Mouse (Mus musculus): ENCODE results near the gene Lsp1. TPM values are rescaled to one million over a fixed set of nuclear protein-coding genes. Genes with fewer than 3 reads are reported as not detected.

Lsp1 gene
- polyA plus RNA-seq, 1 experiment, result 298 TPM

GRCm38 (mm10) chr7:142471414-142471861, 10.8 kb downstream of the Lsp1 start:
- TF ChIP-seq MYOG (IDR thresholded peaks at IDR 0.05; ENCODE audit: control insufficient read depth in 1 of 3, insufficient read depth in 1 of 3, insufficient read length in 2 of 3, low read depth in 2 of 3) (no peak), SRF (IDR thresholded peaks at IDR 0.05; ENCODE audit: control insufficient read depth, insufficient read length, low read depth) (no peak), TCF3 (IDR thresholded peaks at IDR 0.05; ENCODE audit: insufficient read length, low read depth) (no peak), MAX (IDR thresholded peaks at IDR 0.05; ENCODE audit: low read depth) (no peak), MYOD1 (IDR thresholded peaks at IDR 0.05; ENCODE audit: control insufficient read depth in 1 of 3, insufficient read length in 2 of 3, low read depth in 2 of 3) (peak in 1 of 3 experiments; percentile 41), USF1 (IDR thresholded peaks at IDR 0.05; ENCODE audit: low read depth) (no peak), E2F4 (IDR thresholded peaks at IDR 0.05; ENCODE audit: insufficient read depth) (no peak), POLR2AphosphoS2 (IDR thresholded peaks at IDR 0.05; ENCODE audit: insufficient read length, low read depth) (peak; percentile 75), TCF12 (IDR thresholded peaks at IDR 0.05; ENCODE audit: insufficient read depth, poor library complexity, severe bottlenecking) (no peak), POLR2A (IDR thresholded peaks at IDR 0.05; ENCODE audit: insufficient read length, low read depth) (peak; percentile 77), REST (IDR thresholded peaks at IDR 0.05; ENCODE audit: insufficient read depth, insufficient read length) (no peak), CEBPB (IDR thresholded peaks at IDR 0.05; ENCODE audit: insufficient read depth, poor library complexity, severe bottlenecking) (no peak)
- H3K36me3 ChIP-seq (ENCODE audit: control insufficient read depth, insufficient read depth), result no peaks in the 10 kb centered on the region
- peak overlapping the region; percentile 94 for H3K4me2 ChIP-seq (ENCODE audit: low read depth)
- peaks cover 50% of the 10 kb centered on the region for H3K79me2 ChIP-seq (ENCODE audit: control insufficient read depth, insufficient read depth)
- H3ac ChIP-seq (ENCODE audit: control insufficient read depth, insufficient read length), result peak overlapping the region; percentile 70
- peak overlapping the region; percentile 86 for H3K4me3 ChIP-seq
- no peaks in the 10 kb centered on the region for H3K27me3 ChIP-seq (ENCODE audit: control insufficient read depth, insufficient read depth, insufficient read length)

GRCm38 (mm10) chr7:142471884-142472570, 11.4 kb downstream of the Lsp1 start:
- H3K79me2 ChIP-seq (ENCODE audit: control insufficient read depth, insufficient read depth), result peaks cover 56% of the 10 kb centered on the region
- H3K4me2 ChIP-seq (ENCODE audit: low read depth), result peak overlapping the region; percentile 94
- TF ChIP-seq POLR2AphosphoS2 (IDR thresholded peaks at IDR 0.05; ENCODE audit: insufficient read length, low read depth) (peak; percentile 85), CEBPB (IDR thresholded peaks at IDR 0.05; ENCODE audit: insufficient read depth, poor library complexity, severe bottlenecking) (no peak), POLR2A (IDR thresholded peaks at IDR 0.05; ENCODE audit: insufficient read length, low read depth) (peak; percentile 84), SRF (IDR thresholded peaks at IDR 0.05; ENCODE audit: control insufficient read depth, insufficient read length, low read depth) (no peak), MYOD1 (IDR thresholded peaks at IDR 0.05; ENCODE audit: control insufficient read depth in 1 of 3, insufficient read length in 2 of 3, low read depth in 2 of 3) (peak in 2 of 3 experiments; percentile 35 to 73), TCF3 (IDR thresholded peaks at IDR 0.05; ENCODE audit: insufficient read length, low read depth) (no peak), MYOG (IDR thresholded peaks at IDR 0.05; ENCODE audit: control insufficient read depth in 1 of 3, insufficient read depth in 1 of 3, insufficient read length in 2 of 3, low read depth in 2 of 3) (peak in 1 of 3 experiments; percentile 77), MAX (IDR thresholded peaks at IDR 0.05; ENCODE audit: low read depth) (no peak), TCF12 (IDR thresholded peaks at IDR 0.05; ENCODE audit: insufficient read depth, poor library complexity, severe bottlenecking) (no peak)
- peak overlapping the region; percentile 70 for H3ac ChIP-seq (ENCODE audit: control insufficient read depth, insufficient read length)
- H3K36me3 ChIP-seq (ENCODE audit: control insufficient read depth, insufficient read depth), result no peaks in the 10 kb centered on the region
- H3K27me3 ChIP-seq (ENCODE audit: control insufficient read depth, insufficient read depth, insufficient read length), result no peaks in the 10 kb centered on the region
- peak overlapping the region; percentile 86 for H3K4me3 ChIP-seq

GRCm38 (mm10) chr7:142472936-142473335, 12.3 kb downstream of the Lsp1 start:
- peak overlapping the region; percentile 94 for H3K4me2 ChIP-seq (ENCODE audit: low read depth)
- TF ChIP-seq POLR2AphosphoS2 (IDR thresholded peaks at IDR 0.05; ENCODE audit: insufficient read length, low read depth) (peak; percentile 16), MYOD1 (IDR thresholded peaks at IDR 0.05; ENCODE audit: control insufficient read depth in 1 of 3, insufficient read length in 2 of 3, low read depth in 2 of 3) (no peak)
- peak overlapping the region; percentile 70 for H3ac ChIP-seq (ENCODE audit: control insufficient read depth, insufficient read length)

GRCm38 (mm10) chr7:142473476-142473875, 12.9 kb downstream of the Lsp1 start:
- TF ChIP-seq MYOD1 (IDR thresholded peaks at IDR 0.05; ENCODE audit: control insufficient read depth in 1 of 3, insufficient read length in 2 of 3, low read depth in 2 of 3), result no peak
- TF ChIP-seq TCF12 (IDR thresholded peaks at IDR 0.05; ENCODE audit: insufficient read depth, poor library complexity, severe bottlenecking), result no peak
- TF ChIP-seq POLR2AphosphoS2 (IDR thresholded peaks at IDR 0.05; ENCODE audit: insufficient read length, low read depth), result no peak
- no peak for TF ChIP-seq POLR2A (IDR thresholded peaks at IDR 0.05; ENCODE audit: insufficient read length, low read depth)
- TF ChIP-seq MAX (IDR thresholded peaks at IDR 0.05; ENCODE audit: low read depth), result no peak
- no peak for TF ChIP-seq MYOG (IDR thresholded peaks at IDR 0.05; ENCODE audit: control insufficient read depth in 1 of 3, insufficient read depth in 1 of 3, insufficient read length in 2 of 3, low read depth in 2 of 3)
- no peak for TF ChIP-seq USF1 (IDR thresholded peaks at IDR 0.05; ENCODE audit: low read depth)
- TF ChIP-seq REST (IDR thresholded peaks at IDR 0.05; ENCODE audit: insufficient read depth, insufficient read length), result no peak
- no peak for TF ChIP-seq TCF3 (IDR thresholded peaks at IDR 0.05; ENCODE audit: insufficient read length, low read depth)
- no peak for TF ChIP-seq SRF (IDR thresholded peaks at IDR 0.05; ENCODE audit: control insufficient read depth, insufficient read length, low read depth)
- no peak for TF ChIP-seq CEBPB (IDR thresholded peaks at IDR 0.05; ENCODE audit: insufficient read depth, poor library complexity, severe bottlenecking)

More at GRCm38 (mm10) chr7:142472936-142473335, 12.3 kb downstream of the Lsp1 start:
- no peaks in the 10 kb centered on the region for H3K36me3 ChIP-seq (ENCODE audit: control insufficient read depth, insufficient read depth)
- peaks cover 65% of the 10 kb centered on the region for H3K79me2 ChIP-seq (ENCODE audit: control insufficient read depth, insufficient read depth)
- no peaks in the 10 kb centered on the region for H3K27me3 ChIP-seq (ENCODE audit: control insufficient read depth, insufficient read depth, insufficient read length)
- H3K4me3 ChIP-seq, result peak overlapping the region; percentile 86

More at GRCm38 (mm10) chr7:142473476-142473875, 12.9 kb downstream of the Lsp1 start:
- Histone ChIP-seq H3K4me2 (ENCODE audit: low read depth) (peak overlapping the region; percentile 94), H3K36me3 (ENCODE audit: control insufficient read depth, insufficient read depth) (no peaks in the 10 kb centered on the region), H3K79me2 (ENCODE audit: control insufficient read depth, insufficient read depth) (peaks cover 70% of the 10 kb centered on the region), H3K4me3 (peak overlapping the region; percentile 86), H3ac (ENCODE audit: control insufficient read depth, insufficient read length) (peak overlapping the region; percentile 70), H3K27me3 (ENCODE audit: control insufficient read depth, insufficient read depth, insufficient read length) (no peaks in the 10 kb centered on the region)

Measured in myocyte (in vitro differentiated cells).